Mouse (Mus musculus) embryonic facial prominence, embryonic 10.5 days (tissue): ENCODE measurements around the gene Tinagl1. TPM values are rescaled to one million over a fixed set of nuclear protein-coding genes. Genes with fewer than 3 reads are reported as not detected.
A peak's percentile ranks its signal among the peaks of the same experiment; 100 is the strongest.

Experiments
- DNase-seq: peaks from one replicate; pipeline ENCODE4 v3.0.0-alpha.2; 2017; ENCODE audit warnings: low spot score
- H3K27ac ChIP-seq: fragments of 300-500 bp; sonication (generic); replicated peaks from 2 replicates; pipeline ENCODE4 v1.5.1; 2016; ENCODE audit warnings: mild to moderate bottlenecking
- H3K27me3 ChIP-seq: fragments of 300-500 bp; sonication (generic); replicated peaks from 2 replicates; pipeline ENCODE4 v1.6.1; 2016; ENCODE audit warnings: low read depth, mild to moderate bottlenecking; ENCODE audit not compliant: poor library complexity, severe bottlenecking
- H3K36me3 ChIP-seq: fragments of 300-500 bp; sonication (generic); replicated peaks from 2 replicates; pipeline ENCODE4 v1.6.1; 2016; ENCODE audit warnings: mild to moderate bottlenecking, moderate library complexity
- H3K4me1 ChIP-seq: fragments of 300-500 bp; sonication (generic); 2 replicates; pipeline ENCODE4 v1.6.1; 2016
- H3K4me3 ChIP-seq: fragments of 300-500 bp; sonication (generic); 2 replicates; pipeline ENCODE4 v1.5.1; 2016; ENCODE audit warnings: mild to moderate bottlenecking, moderate library complexity
- H3K9me3 ChIP-seq: fragments of 300-500 bp; sonication (generic); 2 replicates; pipeline ENCODE4 v1.6.1; 2016; ENCODE audit warnings: mild to moderate bottlenecking
- WGBS: fragments of 180-500 bp; shearing (Covaris S2); methylation state at CpG from one replicate; pipeline ENCODE4 v1.1.7; 2016; 5-methylcytosine and 5-hydroxymethylcytosine counted together
- polyA plus RNA-seq: library from polyadenylated mRNA; unstranded; fragments of >200 nt; fragmentation: Nextera tagmentation; extraction: Ambion mirVana; gene quantifications from 2 replicates; pipeline ENCODE4 v1.2.1, GENCODE M21; 2016

Tinagl1 gene
- polyA plus RNA-seq, 1 experiment from 2014 or later = 10.7 TPM

DNA sequence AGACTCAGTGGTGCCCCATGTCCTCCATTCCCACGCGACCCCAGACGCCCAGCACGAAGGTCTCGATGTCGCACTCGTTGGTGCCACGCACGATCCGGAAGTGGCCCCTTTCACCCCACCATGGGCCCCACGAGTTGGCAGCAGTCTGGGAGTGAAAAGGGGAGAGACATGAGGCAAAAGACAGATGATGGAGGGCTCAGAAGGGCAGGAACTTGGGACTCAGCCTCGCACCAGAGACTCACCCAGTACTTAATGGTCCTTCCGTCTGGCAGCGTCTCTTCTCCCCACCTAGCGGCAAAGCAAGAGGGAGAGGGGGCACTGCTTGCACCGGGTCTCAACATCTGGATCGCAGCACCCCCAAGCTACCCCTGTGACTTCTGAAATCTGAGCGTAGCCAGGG is 8.9 kb downstream of the Tinagl1 start:
- H3K9me3 ChIP-seq = no peaks in the 10 kb centered on the region
- 78% methylated on average over 18 of the region's 18 CpGs for WGBS
- peaks cover 76% of the 10 kb centered on the region for H3K27me3 ChIP-seq
- no peak overlapping the region for H3K4me3 ChIP-seq
- peaks cover 69% of the 10 kb centered on the region for H3K4me1 ChIP-seq
- DNase-seq = no peak
- no peaks in the 10 kb centered on the region; the same call in 1 of the 2 replicates for H3K36me3 ChIP-seq
- H3K27ac ChIP-seq = peak overlapping the region; percentile 30; the same call in 1 of the 2 replicates

DNA sequence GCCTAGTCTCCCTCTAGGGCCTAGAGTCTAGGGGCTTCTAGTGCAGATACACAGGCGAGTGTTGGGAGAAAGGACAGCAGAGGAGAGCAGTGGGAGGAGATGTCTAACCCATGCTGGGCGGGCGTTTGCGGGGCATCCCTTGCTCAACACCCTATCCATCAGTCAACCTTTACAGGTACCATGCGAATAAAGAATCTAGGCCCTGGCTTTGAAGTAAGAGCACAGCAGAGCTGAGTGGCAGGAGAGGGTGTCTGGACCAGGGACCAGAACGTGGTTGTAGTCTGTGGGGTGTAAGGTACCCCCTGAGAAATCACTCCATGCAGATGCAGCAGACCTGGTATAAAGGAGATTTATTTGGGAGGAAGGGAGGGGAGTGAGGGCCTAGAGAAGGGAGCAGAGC is 10.8 kb downstream of the Tinagl1 start:
- Histone ChIP-seq H3K27ac (peak overlapping the region; percentile 84; the same call in 1 of the 2 replicates), H3K27me3 (peaks cover 95% of the 10 kb centered on the region), H3K4me1 (peaks cover 62% of the 10 kb centered on the region), H3K9me3 (no peaks in the 10 kb centered on the region), H3K36me3 (no peaks in the 10 kb centered on the region; the same call in 1 of the 2 replicates), H3K4me3 (no peak overlapping the region)
- DNase-seq = no peak
- 71% methylated on average over 6 of the region's 6 CpGs for WGBS

GRCm38 (mm10) chr4:130163391-130163861 is 11.5 kb downstream of the Tinagl1 start:
- Histone ChIP-seq H3K4me3 (peak overlapping the region; percentile 48), H3K4me1 (peaks cover 55% of the 10 kb centered on the region), H3K9me3 (no peaks in the 10 kb centered on the region), H3K27ac (peak overlapping the region; percentile 84), H3K36me3 (no peaks in the 10 kb centered on the region; the same call in 1 of the 2 replicates), H3K27me3 (peaks cover 91% of the 10 kb centered on the region)
- 2% methylated on average over 20 of the region's 20 CpGs for WGBS
- peak; percentile 60 for DNase-seq

DNA sequence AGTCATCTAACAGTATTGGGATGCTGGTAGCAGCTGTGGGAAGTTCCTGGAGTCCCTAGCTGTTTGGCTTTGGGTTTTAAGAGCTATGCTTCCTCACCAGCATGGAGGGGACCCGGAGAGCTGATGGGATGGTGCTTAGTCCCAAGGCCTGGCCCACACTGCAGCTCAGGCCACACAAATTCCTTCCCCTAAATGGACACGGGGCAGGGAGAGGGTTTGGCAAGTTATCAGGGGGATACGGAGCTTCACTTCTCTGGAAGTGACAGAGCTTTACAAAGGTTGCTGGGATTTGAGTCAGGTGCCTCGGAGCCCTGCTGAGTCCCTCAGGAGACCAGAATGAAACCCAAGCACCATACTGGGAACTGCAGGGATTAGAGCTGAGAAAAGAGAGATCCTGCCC is 13.6 kb downstream of the Tinagl1 start:
- DNase-seq = no peak
- 24% methylated on average over 4 of the region's 4 CpGs for WGBS
- Histone ChIP-seq H3K27me3 (peaks cover 72% of the 10 kb centered on the region), H3K36me3 (no peaks in the 10 kb centered on the region; the same call in 1 of the 2 replicates), H3K4me3 (no peak overlapping the region), H3K4me1 (peaks cover 41% of the 10 kb centered on the region), H3K9me3 (no peaks in the 10 kb centered on the region), H3K27ac (no peak overlapping the region; the same call in 1 of the 2 replicates)

- 74% methylated on average over 12 of the region's 12 CpGs for WGBS
Measured at GRCm38 (mm10) chr4:130156812-130157371, 18.0 kb downstream of the Tinagl1 start.

GRCm38 (mm10) chr4:130154250-130154649 is 20.7 kb downstream of the Tinagl1 start:
- no peak for DNase-seq
- Histone ChIP-seq H3K27me3 (peaks cover 36% of the 10 kb centered on the region), H3K27ac (no peak overlapping the region), H3K4me1 (peaks cover 11% of the 10 kb centered on the region; the same call in 1 of the 2 replicates), H3K9me3 (no peaks in the 10 kb centered on the region), H3K36me3 (no peaks in the 10 kb centered on the region), H3K4me3 (no peak overlapping the region)
- WGBS = 78% methylated on average over 3 of the region's 3 CpGs

More at GRCm38 (mm10) chr4:130156812-130157371, 18.0 kb downstream of the Tinagl1 start:
- Histone ChIP-seq H3K27ac (no peak overlapping the region), H3K9me3 (no peaks in the 10 kb centered on the region), H3K27me3 (peaks cover 52% of the 10 kb centered on the region), H3K4me1 (peaks cover 17% of the 10 kb centered on the region; the same call in 1 of the 2 replicates), H3K4me3 (no peak overlapping the region), H3K36me3 (no peaks in the 10 kb centered on the region)
- no peak for DNase-seq

DNA sequence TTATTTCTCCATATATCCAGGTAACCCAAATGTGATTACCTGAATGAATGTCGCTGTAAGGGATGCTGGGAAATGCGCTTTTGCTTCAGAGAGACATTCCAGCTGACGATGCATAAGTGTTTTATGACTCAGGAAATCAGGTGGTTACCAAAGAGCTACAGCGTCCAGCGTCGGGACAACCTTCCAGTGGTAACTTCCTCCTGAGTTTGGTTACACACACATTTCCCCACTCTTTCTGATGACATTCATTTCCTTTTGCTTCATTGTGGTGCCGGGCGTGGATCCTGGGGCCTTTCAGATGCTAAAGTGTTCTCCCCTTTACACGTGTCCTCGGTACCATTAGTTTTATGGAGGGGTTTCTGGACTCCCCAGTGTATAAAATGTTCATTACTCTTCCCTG is 26.5 kb downstream of the Tinagl1 start:
- DNase-seq = no peak
- peaks cover 4% of the 10 kb centered on the region; the same call in 1 of the 2 replicates for H3K4me1 ChIP-seq
- no peak overlapping the region for H3K4me3 ChIP-seq
- peaks cover 34% of the 10 kb centered on the region for H3K27me3 ChIP-seq
- WGBS = 85% methylated on average over 10 of the region's 10 CpGs
- 0 out of 2 replicates have a peak, but pooled peaks cover 4% of the 10 kb centered on the region for H3K9me3 ChIP-seq
- H3K36me3 ChIP-seq = no peaks in the 10 kb centered on the region
- H3K27ac ChIP-seq = no peak overlapping the region

GRCm38 (mm10) chr4:130141786-130142185 is 33.1 kb downstream of the Tinagl1 start:
- DNase-seq = no peak
- H3K27ac ChIP-seq = no peak overlapping the region
- H3K9me3 ChIP-seq = 0 out of 2 replicates have a peak, but pooled peaks cover 4% of the 10 kb centered on the region
- peaks cover 70% of the 10 kb centered on the region for H3K27me3 ChIP-seq
- 73% methylated on average over 3 of the region's 3 CpGs for WGBS
- H3K36me3 ChIP-seq = no peaks in the 10 kb centered on the region
- peaks cover 21% of the 10 kb centered on the region for H3K4me1 ChIP-seq
- H3K4me3 ChIP-seq = no peak overlapping the region

GRCm38 (mm10) chr4:130140992-130141402 is 33.9 kb downstream of the Tinagl1 start:
- Histone ChIP-seq H3K9me3 (0 out of 2 replicates have a peak, but pooled peaks cover 4% of the 10 kb centered on the region), H3K36me3 (no peaks in the 10 kb centered on the region), H3K27me3 (peaks cover 77% of the 10 kb centered on the region), H3K27ac (no peak overlapping the region), H3K4me1 (peaks cover 21% of the 10 kb centered on the region), H3K4me3 (no peak overlapping the region)
- DNase-seq = no peak
- WGBS = 71% methylated on average over 9 of the region's 9 CpGs

DNA sequence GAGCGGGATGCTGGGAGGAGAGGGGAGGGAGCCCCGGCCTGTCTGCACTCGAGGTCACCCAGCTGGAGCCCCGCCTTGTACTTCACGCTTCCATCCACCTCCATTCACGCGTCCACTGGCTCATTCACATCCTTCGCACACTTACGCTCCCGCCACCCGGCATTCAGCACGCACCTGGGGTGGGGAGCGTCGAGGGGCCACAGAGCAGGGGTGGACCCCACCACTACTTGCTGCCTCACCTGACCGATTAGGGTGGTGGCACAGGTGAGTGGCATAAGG is 35.8 kb downstream of the Tinagl1 start, which contains the start of gene Hcrtr1:
Gene Hcrtr1, minus strand, starts transcription at position 146 of the 279 bp plus-strand sequence.
- Histone ChIP-seq H3K4me1 (peaks cover 38% of the 10 kb centered on the region), H3K27me3 (peaks cover 82% of the 10 kb centered on the region), H3K36me3 (no peaks in the 10 kb centered on the region), H3K4me3 (peak within 1 kb of the TSS; percentile 57), H3K9me3 (no peaks in the 10 kb centered on the region), H3K27ac (no peak within 1 kb of the TSS; the same call in 1 of the 2 replicates)
- DNase-seq = no peak
- 2% methylated on average over 15 of the region's 15 CpGs for WGBS

GRCm38 (mm10) chr4:130138441-130139213 is 36.3 kb downstream of the Tinagl1 start:
- peak; percentile 92 for DNase-seq
- peak overlapping the region; percentile 57 for H3K4me3 ChIP-seq
- H3K9me3 ChIP-seq = no peaks in the 10 kb centered on the region
- WGBS = under 1% methylated on average over 57 of the region's 57 CpGs
- no peak overlapping the region; the same call in 1 of the 2 replicates for H3K27ac ChIP-seq
- H3K36me3 ChIP-seq = no peaks in the 10 kb centered on the region
- peaks cover 79% of the 10 kb centered on the region for H3K27me3 ChIP-seq
- H3K4me1 ChIP-seq = peaks cover 42% of the 10 kb centered on the region

- DNase-seq = no peak
- Histone ChIP-seq H3K4me1 (peaks cover 47% of the 10 kb centered on the region), H3K9me3 (no peaks in the 10 kb centered on the region), H3K27me3 (peaks cover 37% of the 10 kb centered on the region), H3K27ac (no peak overlapping the region), H3K36me3 (no peaks in the 10 kb centered on the region; the same call in 1 of the 2 replicates), H3K4me3 (no peak overlapping the region)
- 68% methylated on average over 6 of the region's 6 CpGs for WGBS
Measured at GRCm38 (mm10) chr4:130133399-130133798, 41.5 kb downstream of the Tinagl1 start.
